ENCODE assay signal across 8 mouse cellular contexts in genomic region chrX:73718686-73719362, GRCm38 (mm10). TPM values are rescaled to one million over a fixed set of nuclear protein-coding genes. Genes with fewer than 3 reads are reported as not detected.
DNase-seq lines count a peak whose midpoint lies in the region; ATAC-seq and TF ChIP-seq lines count a peak whose summit lies in the region.

No protein-coding gene starts in this region.

- H3K4me2 ChIP-seq in midbrain, embryonic 13.5 days (replicated peaks) = peak overlapping the region; percentile 67
- H3K4me2 ChIP-seq in intestine, embryonic 16.5 days (ENCODE audit: low read depth, low read length) = peak overlapping the region; percentile 42

- no peaks in the 10 kb centered on the region for H3K9me3 ChIP-seq in midbrain, embryonic 13.5 days
- H3K9me3 ChIP-seq in midbrain, embryonic 10.5 days (replicated peaks) = 0 out of 2 replicates have a peak, but pooled peaks cover 3% of the 10 kb centered on the region
- H3K9me3 ChIP-seq in intestine, embryonic 16.5 days (ENCODE audit: control insufficient read depth, low read length) = no peaks in the 10 kb centered on the region

- 54% methylated on average over 5 of the region's 5 CpGs for WGBS in midbrain, embryonic 13.5 days
- WGBS in midbrain, embryonic 10.5 days = 69% methylated on average over 5 of the region's 5 CpGs
- WGBS in intestine, embryonic 16.5 days = 33% methylated on average over 5 of the region's 5 CpGs

- no peak for TF ChIP-seq CTCF in gastrocnemius, adult 2 months (IDR thresholded peaks at IDR 0.05)

- no peak overlapping the region for H3K27ac ChIP-seq in midbrain, embryonic 13.5 days
- no peak overlapping the region for H3K27ac ChIP-seq in midbrain, embryonic 10.5 days (replicated peaks)
- peak overlapping the region; percentile 97 for H3K27ac ChIP-seq in gastrocnemius, adult 2 months
- H3K27ac ChIP-seq in intestine, embryonic 16.5 days (ENCODE audit: low read length) = peak overlapping the region; percentile 63

- ATAC-seq in midbrain, embryonic 13.5 days = no peak
- ATAC-seq in intestine, embryonic 16.5 days = no peak

- no peak for DNase-seq in midbrain, embryonic 10.5 days (ENCODE audit: low spot score)
- DNase-seq in adrenal gland, postnatal 10 days = peak; percentile 76
- DNase-seq in gastrocnemius, adult 2 months = peak; percentile 60
- DNase-seq in lung, adult 18-20 months = peak; percentile 51 to 65
- peak; percentile 32 for DNase-seq in spleen, adult 12 weeks (ENCODE audit: low spot score)
- DNase-seq in right cerebral cortex, postnatal 36 days (ENCODE audit: low spot score in 2 of 2) = no peak

- intact Hi-C loops in gastrocnemius, adult 2 months (cut with DNase I) = loop anchor here (5.0 kb wide), 2 partner anchors 48 to 68 kb away; partner anchors contain the start of genes Idh3g and Ssr4

- H3K27me3 ChIP-seq in midbrain, embryonic 13.5 days = no peaks in the 10 kb centered on the region
- peaks cover 13% of the 10 kb centered on the region for H3K27me3 ChIP-seq in midbrain, embryonic 10.5 days (ENCODE audit: low read depth, poor library complexity, severe bottlenecking)
- H3K27me3 ChIP-seq in intestine, embryonic 16.5 days (replicated peaks; ENCODE audit: control insufficient read depth, insufficient read depth, low read length) = no peaks in the 10 kb centered on the region

- peaks cover 38% of the 10 kb centered on the region for H3K4me1 ChIP-seq in midbrain, embryonic 13.5 days (replicated peaks)
- H3K4me1 ChIP-seq in midbrain, embryonic 10.5 days = peaks cover 37% of the 10 kb centered on the region
- H3K4me1 ChIP-seq in intestine, embryonic 16.5 days (ENCODE audit: control insufficient read depth, insufficient read depth, low read length) = peaks cover 21% of the 10 kb centered on the region

- no peaks in the 10 kb centered on the region for H3K36me3 ChIP-seq in midbrain, embryonic 13.5 days
- H3K36me3 ChIP-seq in midbrain, embryonic 10.5 days = peaks cover 6% of the 10 kb centered on the region
- H3K36me3 ChIP-seq in intestine, embryonic 16.5 days (ENCODE audit: control insufficient read depth, insufficient read depth, low read length) = no peaks in the 10 kb centered on the region

- H3K4me3 ChIP-seq in midbrain, embryonic 13.5 days (replicated peaks) = no peak overlapping the region
- no peak overlapping the region for H3K4me3 ChIP-seq in midbrain, embryonic 10.5 days
- H3K4me3 ChIP-seq in gastrocnemius, adult 2 months = peak overlapping the region; percentile 76
- peak overlapping the region; percentile 63; the same call in 1 of the 2 replicates for H3K4me3 ChIP-seq in intestine, embryonic 16.5 days (ENCODE audit: low read length)

- peak overlapping the region; percentile 10; the same call in 1 of the 2 replicates for H3K9ac ChIP-seq in midbrain, embryonic 13.5 days (replicated peaks)
- H3K9ac ChIP-seq in intestine, embryonic 16.5 days (ENCODE audit: low read depth, low read length) = peak overlapping the region; percentile 45

RNA-seq across cellular contexts. Expression of gene Abcd1, which starts 2.4 kb away (rescaled TPM):
- polyA plus RNA-seq in midbrain, embryonic 13.5 days (2015; fragmentation: Nextera tagmentation; extraction: Ambion mirVana) = 9.6 and 11.8 TPM in 2 replicates
- polyA plus RNA-seq in midbrain, embryonic 10.5 days (2016; fragmentation: Nextera tagmentation; extraction: Ambion mirVana) = 10.9 and 11.5 TPM in 2 replicates
- 10 to 100 TPM; 24.7 to 31.8 TPM for total RNA-seq in adrenal gland, postnatal 10 days (2021)
- total RNA-seq in gastrocnemius, adult 2 months (2021) = 10 to 100 TPM; 20.1 to 24.2 TPM
- 25.6 and 31.0 TPM in 2 replicates for polyA plus RNA-seq in intestine, embryonic 16.5 days (2015; fragmentation: Nextera tagmentation; extraction: Ambion mirVana)

RNA-seq across cellular contexts. Expression of gene Bcap31, which starts 2.8 kb away (rescaled TPM):
- 116 and 118 TPM in 2 replicates for polyA plus RNA-seq in midbrain, embryonic 13.5 days (2015; fragmentation: Nextera tagmentation; extraction: Ambion mirVana)
- 144 and 157 TPM in 2 replicates for polyA plus RNA-seq in midbrain, embryonic 10.5 days (2016; fragmentation: Nextera tagmentation; extraction: Ambion mirVana)
- 100 to 1,000 TPM; 233 to 236 TPM for total RNA-seq in adrenal gland, postnatal 10 days (2021)
- total RNA-seq in gastrocnemius, adult 2 months (2021) = 10 to 100 TPM; 48.5 to 55.8 TPM
- polyA plus RNA-seq in intestine, embryonic 16.5 days (2015; fragmentation: Nextera tagmentation; extraction: Ambion mirVana) = 325 and 331 TPM in 2 replicates

RNA-seq across cellular contexts. Expression of gene Plxnb3, which starts 38.1 kb away (rescaled TPM):
- 0.07 and 0.08 TPM in 2 replicates for polyA plus RNA-seq in midbrain, embryonic 13.5 days (2015; fragmentation: Nextera tagmentation; extraction: Ambion mirVana)
- polyA plus RNA-seq in midbrain, embryonic 10.5 days (2016; fragmentation: Nextera tagmentation; extraction: Ambion mirVana) = 0.04 and 0.12 TPM in 2 replicates
- total RNA-seq in adrenal gland, postnatal 10 days (2021) = 1 to 10 TPM in 1 of 2 experiments, under 1 TPM in 1; 0.99 to 1.2 TPM
- total RNA-seq in gastrocnemius, adult 2 months (2021) = under 1 TPM; 0.54 to 0.75 TPM
- 0.33 and 0.46 TPM in 2 replicates for polyA plus RNA-seq in intestine, embryonic 16.5 days (2015; fragmentation: Nextera tagmentation; extraction: Ambion mirVana)

RNA-seq across cellular contexts. Expression of gene Slc6a8, which starts 45.9 kb away (rescaled TPM):
- polyA plus RNA-seq in midbrain, embryonic 13.5 days (2015; fragmentation: Nextera tagmentation; extraction: Ambion mirVana) = 6.3 and 6.4 TPM in 2 replicates
- 4.1 and 4.6 TPM in 2 replicates for polyA plus RNA-seq in midbrain, embryonic 10.5 days (2016; fragmentation: Nextera tagmentation; extraction: Ambion mirVana)
- total RNA-seq in adrenal gland, postnatal 10 days (2021) = 10 to 100 TPM; 31.9 to 43.3 TPM
- total RNA-seq in gastrocnemius, adult 2 months (2021) = 100 to 1,000 TPM; 125 to 154 TPM
- 7.4 and 9.2 TPM in 2 replicates for polyA plus RNA-seq in intestine, embryonic 16.5 days (2015; fragmentation: Nextera tagmentation; extraction: Ambion mirVana)

RNA-seq across cellular contexts. Expression of gene Srpk3, which starts 55.4 kb away (rescaled TPM):
- polyA plus RNA-seq in midbrain, embryonic 13.5 days (2015; fragmentation: Nextera tagmentation; extraction: Ambion mirVana) = 1.3 and 1.4 TPM in 2 replicates
- 1.5 and 1.6 TPM in 2 replicates for polyA plus RNA-seq in midbrain, embryonic 10.5 days (2016; fragmentation: Nextera tagmentation; extraction: Ambion mirVana)
- 1 to 10 TPM; 2.7 to 7.8 TPM for total RNA-seq in adrenal gland, postnatal 10 days (2021)
- 10 to 100 TPM; 34.6 to 41.2 TPM for total RNA-seq in gastrocnemius, adult 2 months (2021)
- 0.99 and 1.9 TPM in 2 replicates for polyA plus RNA-seq in intestine, embryonic 16.5 days (2015; fragmentation: Nextera tagmentation; extraction: Ambion mirVana)

Comparison
In these comparisons a context has a peak if more than half of its experiments do, and no peak if none do; other contexts are left out.
1. H3K27ac ChIP-seq: peak in gastrocnemius, adult 2 months (single experiment) and intestine, embryonic 16.5 days (single experiment); none in midbrain, embryonic 13.5 days (single experiment) and midbrain, embryonic 10.5 days (single experiment).
2. H3K4me3 ChIP-seq: peak in gastrocnemius, adult 2 months (single experiment) and intestine, embryonic 16.5 days (single experiment); none in midbrain, embryonic 13.5 days (single experiment) and midbrain, embryonic 10.5 days (single experiment).
3. DNase-seq: peak in adrenal gland, postnatal 10 days (single experiment), gastrocnemius, adult 2 months (single experiment), lung, adult 18-20 months (2 of 2) and spleen, adult 12 weeks (single experiment); none in midbrain, embryonic 10.5 days (single experiment) and right cerebral cortex, postnatal 36 days (0 of 2).